Mouse (Mus musculus) forebrain, embryonic 14.5 days (tissue): ENCODE measurements around the gene Plekho1. TPM values are rescaled to one million over a fixed set of nuclear protein-coding genes. Genes with fewer than 3 reads are reported as not detected.
"Not testable (repeated sequence)": the region's sequence is repeated elsewhere in the genome, so short reads cannot be mapped to it uniquely, and the experiment has no call there.

Experiments
- ATAC-seq: fragments of 200-750 bp; cut with Nextera tagmentation; 2 replicates; pipeline ENCODE4 v1.8.0; 2017; ENCODE audit warnings: mild to moderate bottlenecking, moderate library complexity
- DNase-seq: peaks from one replicate; pipeline ENCODE4 v3.0.0-alpha.2; 2015; ENCODE audit warnings: low spot score
- H3K27ac ChIP-seq: fragments of 300-500 bp; sonication (generic); 2 replicates; pipeline ENCODE4 v1.5.1; 2014; ENCODE audit warnings: low read depth, mild to moderate bottlenecking, control low read depth, low read length, moderate library complexity
- H3K27me3 ChIP-seq: fragments of 300-500 bp; sonication (generic); replicated peaks from 2 replicates; pipeline ENCODE4 v1.6.1; 2014; ENCODE audit warnings: low read length, control low read depth, mixed read lengths; ENCODE audit not compliant: control insufficient read depth, insufficient read depth
- H3K36me3 ChIP-seq: fragments of 300-500 bp; sonication (generic); 2 replicates; pipeline ENCODE4 v1.6.1; 2014; ENCODE audit warnings: low read length, control low read depth; ENCODE audit not compliant: control insufficient read depth, insufficient read depth
- H3K4me1 ChIP-seq: fragments of 300-500 bp; sonication (generic); 2 replicates; pipeline ENCODE4 v1.6.1; 2014; ENCODE audit warnings: antibody characterized with exemption, low read length, control low read depth; ENCODE audit not compliant: control insufficient read depth, insufficient read depth
- H3K4me2 ChIP-seq: fragments of 300-500 bp; sonication (generic); 2 replicates; pipeline ENCODE4 v1.6.1; 2014; ENCODE audit warnings: mild to moderate bottlenecking, control low read depth, low read length
- H3K4me3 ChIP-seq: fragments of 300-500 bp; sonication (generic); 2 replicates; pipeline ENCODE4 v1.5.1; 2014; ENCODE audit warnings: low read depth, low read length, control low read depth
- H3K9ac ChIP-seq: fragments of 300-500 bp; sonication (generic); 2 replicates; pipeline ENCODE4 v1.6.1; 2014; ENCODE audit warnings: mild to moderate bottlenecking, low read length, control low read depth, moderate library complexity
- H3K9me3 ChIP-seq: fragments of 300-500 bp; sonication (generic); replicated peaks from 2 replicates; pipeline ENCODE4 v1.6.1; 2016; ENCODE audit warnings: low read length, control low read depth, mixed read lengths; ENCODE audit not compliant: control insufficient read depth
- WGBS: fragments of 180-500 bp; shearing (Covaris S2); extraction: QIAGEN DNeasy Blood & Tissue Kit; methylation state at CpG from one replicate; pipeline ENCODE4 v1.1.7; 2014; 5-methylcytosine and 5-hydroxymethylcytosine counted together
- polyA plus RNA-seq: library from polyadenylated mRNA; unstranded; fragments of >200 nt; fragmentation: Nextera tagmentation; extraction: Ambion mirVana; gene quantifications from 2 replicates; pipeline ENCODE4 v1.2.1, GENCODE M21; 2014

Gene Plekho1
- polyA plus RNA-seq, 1 experiment from 2014 or later: 67.4 TPM

DNA sequence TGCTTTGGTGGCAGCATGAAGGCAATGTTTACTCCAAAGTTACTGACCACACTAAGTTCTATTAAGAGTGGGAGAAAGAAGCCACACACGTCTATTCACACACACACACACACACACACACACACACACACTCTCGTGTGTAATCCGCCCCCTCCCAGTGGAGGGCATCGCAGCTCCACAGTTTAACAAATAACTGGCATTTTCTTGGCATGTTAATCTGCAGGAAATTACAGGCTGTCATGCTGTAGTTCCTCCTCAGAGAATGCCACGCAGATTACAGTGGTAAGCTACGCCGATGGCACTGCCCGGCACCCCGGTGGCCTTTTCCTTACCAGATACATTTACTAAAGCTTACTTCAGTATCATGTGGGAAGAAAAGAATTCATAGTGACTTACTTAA, 17.5 kb downstream of the Plekho1 start:
- Histone ChIP-seq H3K4me3 (no peak overlapping the region), H3K27me3 (no peaks in the 10 kb centered on the region), H3K4me2 (no peak overlapping the region), H3K36me3 (no peaks in the 10 kb centered on the region), H3K9me3 (no peaks in the 10 kb centered on the region), H3K4me1 (peaks cover 5% of the 10 kb centered on the region), H3K27ac (no peak overlapping the region), H3K9ac (no peak overlapping the region)
- peak; percentile 72 for DNase-seq
- WGBS: 46% methylated on average over 9 of the region's 9 CpGs
- peak; percentile 40 for ATAC-seq

GRCm38 (mm10) chr3:95977587-95977986, 18.2 kb downstream of the Plekho1 start:
- 93% methylated on average over 6 of the region's 7 CpGs for WGBS
- not testable (repeated sequence) for H3K36me3 ChIP-seq, H3K27me3 ChIP-seq, H3K27ac ChIP-seq, H3K4me3 ChIP-seq, H3K4me2 ChIP-seq, H3K4me1 ChIP-seq, DNase-seq, H3K9me3 ChIP-seq, ATAC-seq, H3K9ac ChIP-seq

- peaks cover 8% of the 10 kb centered on the region for H3K4me1 ChIP-seq
- no peak overlapping the region for H3K4me3 ChIP-seq
- no peak overlapping the region for H3K4me2 ChIP-seq
- no peaks in the 10 kb centered on the region for H3K36me3 ChIP-seq
- no peaks in the 10 kb centered on the region for H3K27me3 ChIP-seq
- no peak for ATAC-seq
- H3K9me3 ChIP-seq: no peaks in the 10 kb centered on the region
- WGBS: 61% methylated on average over 3 of the region's 3 CpGs
- no peak for DNase-seq
- H3K9ac ChIP-seq: no peak overlapping the region
- H3K27ac ChIP-seq: no peak overlapping the region
Observed at GRCm38 (mm10) chr3:95977079-95977478, 18.7 kb downstream of the Plekho1 start.

DNA sequence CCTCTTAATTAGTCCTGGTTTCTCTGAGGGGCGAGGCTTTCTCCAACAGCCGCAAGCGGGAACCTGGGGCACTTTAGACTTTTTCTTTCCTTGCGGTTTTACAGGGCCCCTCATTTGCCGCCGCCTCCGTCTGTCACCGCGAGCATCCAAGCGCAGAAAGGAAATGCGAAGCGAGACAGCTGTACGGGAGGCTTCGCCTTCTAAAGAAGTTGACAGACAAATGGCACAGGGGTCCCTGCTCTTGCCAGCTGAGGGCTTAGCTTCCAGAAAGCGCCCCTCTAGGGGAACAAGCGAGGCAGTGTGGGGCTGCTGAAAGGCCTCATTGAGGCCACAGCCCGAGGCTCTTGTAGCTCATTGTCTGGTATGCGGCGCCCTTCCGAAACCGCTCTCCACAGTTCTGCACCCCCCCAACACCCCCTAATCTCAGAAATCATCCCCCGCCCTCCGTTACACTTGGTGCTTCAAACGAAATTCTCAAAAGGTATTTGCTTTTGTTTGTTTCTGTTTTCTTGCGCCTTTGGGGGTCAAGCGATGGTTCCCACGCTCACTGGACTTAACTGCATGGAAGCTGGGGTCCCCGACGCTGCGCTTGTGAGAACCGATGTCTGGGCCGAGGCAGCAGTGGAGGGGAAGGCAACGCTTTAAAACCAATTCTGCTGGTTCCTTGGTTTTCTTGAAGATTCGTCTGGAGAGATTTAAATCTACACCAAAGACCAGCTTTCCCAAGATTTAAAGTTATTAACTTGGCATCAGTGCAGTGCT, 22.7 kb downstream of the Plekho1 start:
- ATAC-seq (peak; percentile 97), DNase-seq (peak; percentile 96)
- Histone ChIP-seq H3K27me3 (no peaks in the 10 kb centered on the region), H3K9ac (peak overlapping the region; percentile 37), H3K27ac (peak overlapping the region; percentile 90), H3K9me3 (no peaks in the 10 kb centered on the region), H3K4me2 (peak overlapping the region; percentile 50), H3K4me3 (peak overlapping the region; percentile 15), H3K36me3 (no peaks in the 10 kb centered on the region), H3K4me1 (peaks cover 8% of the 10 kb centered on the region)
- 1% methylated on average over 34 of the region's 34 CpGs for WGBS

DNA sequence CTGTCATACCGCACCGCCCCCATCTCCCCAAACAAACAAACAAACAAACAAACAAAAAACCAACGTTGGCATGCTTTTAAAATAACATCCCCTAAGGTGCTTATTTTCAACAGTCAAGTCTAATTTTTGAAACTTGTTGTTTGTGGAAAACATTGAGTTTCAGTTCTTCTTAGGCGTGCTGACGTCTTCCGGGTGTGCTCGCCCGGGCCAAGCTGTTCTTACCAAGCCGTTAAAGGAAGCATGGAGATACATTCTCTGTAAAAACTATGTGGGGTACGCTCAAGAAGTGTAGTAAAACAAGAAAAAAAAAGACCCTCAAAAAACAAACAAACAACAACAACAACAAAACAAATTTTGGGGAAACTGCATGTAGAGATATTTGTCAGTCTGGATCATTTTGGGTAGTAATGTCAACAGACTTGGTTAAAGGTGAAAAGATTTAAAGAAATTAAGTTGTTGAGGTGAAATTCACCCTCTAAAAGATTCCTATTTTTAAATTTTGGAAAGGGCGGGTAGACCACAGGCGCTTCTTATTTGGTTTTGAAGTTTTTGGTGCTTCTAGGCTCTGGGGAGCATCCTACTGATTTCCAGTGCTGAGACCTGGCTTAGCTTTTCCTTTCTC, 23.4 kb downstream of the Plekho1 start:
- no peaks in the 10 kb centered on the region for H3K9me3 ChIP-seq
- H3K4me1 ChIP-seq: peaks cover 8% of the 10 kb centered on the region
- H3K4me2 ChIP-seq: peak overlapping the region; percentile 50
- peak overlapping the region; percentile 37 for H3K9ac ChIP-seq
- H3K36me3 ChIP-seq: no peaks in the 10 kb centered on the region
- WGBS: 53% methylated on average over 12 of the region's 12 CpGs
- H3K4me3 ChIP-seq: 0 out of 2 replicates have a peak overlapping the region, but pooled peaks have one; percentile 15
- DNase-seq (no peak), ATAC-seq (no peak)
- no peaks in the 10 kb centered on the region for H3K27me3 ChIP-seq
- H3K27ac ChIP-seq: peak overlapping the region; percentile 90

DNA sequence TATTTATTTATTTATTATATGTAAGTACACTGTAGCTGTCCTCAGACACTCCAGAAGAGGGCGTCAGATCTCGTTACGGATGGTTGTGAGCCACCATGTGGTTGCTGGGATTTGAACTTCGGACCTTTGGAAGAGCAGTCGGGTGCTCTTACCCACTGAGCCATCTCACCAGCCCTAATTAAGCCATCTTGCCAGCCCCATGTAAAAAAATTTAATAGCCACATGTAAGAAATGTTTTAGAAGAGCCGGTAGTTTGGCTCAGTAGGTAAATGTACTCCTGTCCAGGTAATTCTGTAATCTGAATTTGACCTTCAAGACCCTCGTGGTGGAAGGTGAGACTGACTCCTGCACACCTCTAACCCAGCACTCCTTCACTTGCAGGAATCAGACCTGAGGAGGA, 25.1 kb downstream of the Plekho1 start:
- not testable (repeated sequence) for H3K4me3 ChIP-seq, ATAC-seq, H3K27ac ChIP-seq, H3K9ac ChIP-seq, H3K36me3 ChIP-seq, H3K4me2 ChIP-seq, H3K9me3 ChIP-seq, DNase-seq, H3K27me3 ChIP-seq
- WGBS: 59% methylated on average over 7 of the region's 7 CpGs
- H3K4me1 ChIP-seq: peaks cover 10% of the 10 kb centered on the region

DNA sequence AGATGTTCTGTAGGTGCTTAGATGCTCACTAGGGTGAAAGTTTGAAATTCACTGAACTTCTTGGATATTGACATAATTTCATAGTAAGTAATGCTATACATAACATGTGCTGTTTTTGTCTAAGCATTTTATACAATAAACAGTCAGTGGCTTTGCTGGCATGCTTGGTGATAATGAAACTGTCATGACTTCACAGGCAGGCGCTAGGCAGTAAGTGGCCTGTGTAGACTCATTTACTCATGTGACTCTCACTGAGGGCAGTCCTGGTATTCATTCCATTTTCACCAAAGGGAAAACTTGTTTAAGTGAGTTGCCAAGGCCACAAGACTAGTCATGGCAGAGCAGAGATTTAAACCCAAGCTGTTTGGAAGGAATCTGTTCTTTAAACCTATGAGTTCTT, 26.5 kb downstream of the Plekho1 start:
- ATAC-seq (no peak), DNase-seq (no peak)
- no peaks in the 10 kb centered on the region for H3K27me3 ChIP-seq
- H3K4me3 ChIP-seq: no peak overlapping the region
- no peak overlapping the region for H3K9ac ChIP-seq
- H3K36me3 ChIP-seq: no peaks in the 10 kb centered on the region
- 80% methylated on average over 1 of the region's 1 CpGs for WGBS
- no peak overlapping the region for H3K27ac ChIP-seq
- no peaks in the 10 kb centered on the region for H3K9me3 ChIP-seq
- H3K4me2 ChIP-seq: no peak overlapping the region
- H3K4me1 ChIP-seq: peaks cover 10% of the 10 kb centered on the region

- no peaks in the 10 kb centered on the region for H3K9me3 ChIP-seq
- H3K4me1 ChIP-seq: 0 out of 2 replicates have a peak, but pooled peaks cover 3% of the 10 kb centered on the region
- peak; percentile 57 for ATAC-seq
- no peak overlapping the region for H3K27ac ChIP-seq
- no peaks in the 10 kb centered on the region for H3K27me3 ChIP-seq
- DNase-seq: peak; percentile 78
- peak overlapping the region; percentile 11 for H3K4me3 ChIP-seq
- peak overlapping the region; percentile 42 for H3K4me2 ChIP-seq
- peak overlapping the region; percentile 29 for H3K9ac ChIP-seq
- no peaks in the 10 kb centered on the region for H3K36me3 ChIP-seq
- WGBS: 6% methylated on average over 7 of the region's 7 CpGs
Observed at GRCm38 (mm10) chr3:95965518-95966451, 30.0 kb downstream of the Plekho1 start.
